Mouse (Mus musculus): ENCODE results near the gene Arhgef5. TPM values are rescaled to one million over a fixed set of nuclear protein-coding genes. Genes with fewer than 3 reads are reported as not detected.

The Arhgef5 gene
- polyA plus RNA-seq, 1 experiment from 2014 or later: 2.5 TPM

- ATAC-seq (replicated peaks): no peak
- Histone ChIP-seq H3K4me1 (0 out of 2 replicates have a peak, but pooled peaks cover 3% of the 10 kb centered on the region), H3K9ac (no peak overlapping the region), H3K4me2 (no peak overlapping the region), H3K4me3 (no peak overlapping the region), H3K27me3 (replicated peaks) (no peaks in the 10 kb centered on the region), H3K27ac (no peak overlapping the region), H3K36me3 (replicated peaks) (no peaks in the 10 kb centered on the region), H3K9me3 (no peaks in the 10 kb centered on the region)
- 82% methylated on average over 2 of the region's 2 CpGs for WGBS
These were observed 73.4 kb downstream of the Arhgef5 start for GRCm38 (mm10) chr6:43338804-43339203.

Other genes with a start within 250 kb of the Arhgef5 start
- not detected in 2 replicates for gene Olfr441, start 159.2 kb upstream of the Arhgef5 start, polyA plus RNA-seq (2015; fragmentation: Nextera tagmentation; extraction: Ambion mirVana)
- gene Olfr237-ps1, start 119.0 kb upstream of the Arhgef5 start, polyA plus RNA-seq (2015; fragmentation: Nextera tagmentation; extraction: Ambion mirVana): not detected in 2 replicates
- gene Olfr437, start 102.3 kb upstream of the Arhgef5 start, polyA plus RNA-seq (2015; fragmentation: Nextera tagmentation; extraction: Ambion mirVana): not detected in 2 replicates
- gene Olfr13, start 93.4 kb upstream of the Arhgef5 start, polyA plus RNA-seq (2015; fragmentation: Nextera tagmentation; extraction: Ambion mirVana): not detected in 2 replicates
- not detected in 2 replicates for gene Olfr435, start 68.4 kb upstream of the Arhgef5 start, polyA plus RNA-seq (2015; fragmentation: Nextera tagmentation; extraction: Ambion mirVana)
- gene Olfr434, start 52.6 kb upstream of the Arhgef5 start, polyA plus RNA-seq (2015; fragmentation: Nextera tagmentation; extraction: Ambion mirVana): not detected in 2 replicates
- not detected in 2 replicates for gene Olfr47, start 34.1 kb upstream of the Arhgef5 start, polyA plus RNA-seq (2015; fragmentation: Nextera tagmentation; extraction: Ambion mirVana)
- gene Nobox, start 44.0 kb downstream of the Arhgef5 start, polyA plus RNA-seq (2015; fragmentation: Nextera tagmentation; extraction: Ambion mirVana): not detected in 2 replicates